Mouse (Mus musculus) embryo, embryonic 11 days (tissue): ENCODE measurements at regions not wholly inside any gene's neighbourhood (a gene's known extent, or its start where the extent isn't known, plus 50 kb on each side); places are given as distances from the start of the nearest gene placed in this dataset.

Experiments
- DNase-seq: peaks from one replicate; pipeline ENCODE4 v3.0.0-alpha.2; 2015

DNA sequence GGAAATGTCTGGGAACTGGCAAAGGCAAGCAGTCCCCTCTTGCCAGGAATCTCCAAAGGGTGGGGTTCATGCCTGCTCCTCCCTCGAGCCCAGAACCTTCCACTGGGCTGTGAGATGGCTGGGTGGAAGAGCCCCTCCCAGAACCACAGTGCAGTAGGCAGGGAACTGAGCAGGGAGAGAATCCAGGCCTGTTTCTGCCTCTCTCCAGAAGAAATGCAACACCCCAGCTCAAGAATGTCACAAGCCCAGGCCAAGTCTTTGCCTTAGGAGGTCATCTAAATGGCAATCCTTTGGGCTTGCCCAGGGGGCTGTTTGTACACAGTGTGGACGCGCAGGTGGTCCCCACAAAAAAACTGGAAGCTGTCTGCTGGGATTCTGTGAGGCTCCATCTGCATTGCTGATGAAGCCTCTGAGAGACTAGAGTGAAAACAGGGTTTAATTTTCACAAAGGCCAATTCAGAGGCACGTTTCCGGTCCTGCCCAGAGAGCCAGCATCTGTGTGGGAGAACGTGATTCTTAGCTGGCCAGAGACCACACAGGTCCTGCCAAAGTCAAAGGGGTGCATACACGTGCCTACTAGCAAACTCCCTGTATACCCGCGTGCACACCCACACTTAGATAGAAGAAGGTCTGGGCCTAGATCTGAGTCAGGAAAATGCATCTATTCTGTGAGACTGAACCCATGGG lies 129.0 kb downstream of the Hmg20a start:
- no peak for DNase-seq

DNA sequence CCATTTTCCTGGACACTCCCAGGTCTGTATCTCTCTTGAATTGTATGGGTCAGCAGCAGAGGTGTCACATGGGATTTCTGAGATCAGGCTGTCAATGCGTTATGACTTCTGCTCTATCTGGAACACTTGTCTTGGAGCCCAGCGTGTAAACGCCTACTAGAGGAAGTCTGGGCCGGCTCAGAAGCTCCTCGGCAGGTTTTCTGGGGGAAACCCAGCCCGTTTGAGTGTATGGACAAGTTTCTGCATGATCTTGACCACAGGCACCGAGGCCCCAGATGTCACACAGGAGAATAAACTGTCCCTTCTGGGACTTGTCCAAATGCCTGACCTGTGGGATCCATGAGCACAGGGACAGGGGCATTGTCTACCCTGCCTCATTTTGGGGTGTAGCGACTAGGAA lies 131.4 kb downstream of the Hmg20a start:
- DNase-seq: no peak

DNA sequence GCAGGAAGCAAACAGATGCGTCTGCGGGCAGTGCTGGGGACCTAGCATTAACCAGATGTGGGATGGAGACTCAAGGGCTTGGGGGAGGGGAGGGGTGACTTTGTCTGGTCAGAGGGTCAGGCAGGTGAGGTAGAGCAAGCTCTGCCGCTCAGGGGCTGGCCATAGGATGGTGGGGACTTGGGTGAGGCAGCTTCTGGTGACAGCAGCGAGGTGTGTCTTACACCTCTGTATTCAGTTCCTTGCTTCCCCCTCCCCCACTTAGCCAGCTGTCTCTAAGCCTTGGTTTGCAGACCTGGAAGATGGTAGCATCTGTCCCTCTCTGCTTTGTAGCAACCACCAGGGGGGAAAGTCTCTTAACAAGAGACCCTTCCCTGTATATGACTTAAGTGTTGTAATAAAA lies 131.8 kb downstream of the Hmg20a start:
- no peak for DNase-seq

DNA sequence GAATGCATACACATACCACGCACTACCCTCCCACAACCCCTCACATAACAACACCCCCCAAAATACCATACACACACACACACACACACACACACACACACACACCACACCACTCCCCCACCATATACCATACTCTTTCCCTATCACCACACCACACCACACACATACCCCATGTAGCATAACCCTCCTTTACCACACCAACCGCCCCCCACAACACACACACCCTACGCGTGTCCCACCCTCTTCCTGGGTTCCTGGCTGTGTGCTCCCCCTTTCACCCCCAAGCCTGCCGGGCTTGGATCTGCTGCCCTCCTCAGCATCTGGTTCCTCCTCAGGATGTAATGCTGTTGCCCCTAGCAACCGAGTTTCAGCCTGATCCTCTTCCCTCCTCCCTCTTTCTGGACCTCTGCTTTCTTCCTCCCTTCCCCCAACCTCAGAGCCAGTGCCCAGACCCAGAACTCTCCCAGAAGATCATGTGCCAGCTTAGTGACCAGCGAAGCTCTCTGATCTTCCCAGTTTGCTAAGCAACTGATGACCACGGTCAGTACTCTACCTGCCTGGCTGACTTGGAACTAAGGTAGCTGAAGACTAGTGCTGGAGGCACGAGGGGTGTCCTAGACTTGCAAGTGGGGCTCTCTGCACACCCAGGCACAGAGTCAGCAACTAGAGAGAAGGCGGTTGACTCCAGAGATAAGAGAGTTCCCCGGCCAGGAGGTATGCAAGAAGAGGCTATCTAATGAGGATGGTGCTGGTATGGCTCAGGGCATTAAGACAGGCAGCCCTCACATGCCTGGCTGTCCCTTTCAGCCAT lies 133.2 kb downstream of the Hmg20a start:
- DNase-seq: peak; percentile 51

DNA sequence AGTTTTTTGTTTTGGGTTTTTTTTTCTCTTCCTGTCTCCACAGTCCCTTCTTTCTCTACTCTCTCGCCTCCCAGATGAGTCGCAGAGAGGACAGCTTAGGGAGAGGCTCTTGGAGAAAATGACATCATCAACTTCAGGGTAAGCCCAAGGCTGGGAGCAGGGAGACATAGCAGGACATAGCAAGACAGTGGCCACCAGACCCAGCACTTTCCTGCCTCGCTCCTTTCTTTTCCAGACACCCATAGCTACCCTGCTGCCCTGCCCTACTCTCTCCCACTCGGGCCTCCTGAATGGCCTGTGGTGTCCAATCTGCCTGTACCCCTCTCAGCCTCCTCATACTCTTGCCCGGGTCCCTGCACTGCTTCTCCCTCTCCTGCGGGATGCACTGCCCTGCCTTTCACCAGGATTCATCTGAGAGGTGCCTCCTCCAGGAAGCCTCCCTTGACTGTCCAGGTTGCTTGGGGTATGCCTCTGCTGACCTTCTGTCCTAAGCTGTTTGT lies 133.8 kb downstream of the Hmg20a start:
- DNase-seq: no peak

GRCm38 (mm10) chr9:56552766-56553165 lies 134.4 kb downstream of the Hmg20a start:
- peak; percentile 83 for DNase-seq

- no peak for DNase-seq
These were observed 135.2 kb downstream of the Hmg20a start for GRCm38 (mm10) chr9:56553626-56554025.

GRCm38 (mm10) chr9:56554096-56554495 lies 135.7 kb downstream of the Hmg20a start:
- peak; percentile 34 for DNase-seq

GRCm38 (mm10) chr9:56559618-56560144 lies 141.3 kb downstream of the Hmg20a start:
- DNase-seq: peak; percentile 51

DNA sequence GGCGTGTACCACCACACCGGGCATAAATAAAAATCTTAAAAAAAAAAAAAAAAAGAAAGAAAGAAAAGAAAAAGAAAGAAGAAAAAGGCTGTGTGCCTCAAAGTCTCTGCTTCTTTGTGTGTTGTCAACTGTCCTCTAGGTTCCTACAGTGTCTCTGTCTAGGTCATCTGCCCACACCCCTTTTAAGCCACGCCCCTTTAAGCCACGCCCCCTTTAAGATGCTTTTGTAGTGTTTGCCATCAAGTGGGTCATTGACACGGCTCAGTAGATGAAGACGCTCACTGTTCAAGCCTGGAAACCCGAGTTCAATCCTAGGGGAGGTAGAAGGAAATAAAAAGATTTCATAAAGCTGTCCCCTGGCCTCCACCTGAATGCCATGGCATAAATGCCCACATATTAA lies 144.0 kb downstream of the Hmg20a start:
- no peak for DNase-seq

GRCm38 (mm10) chr9:56564048-56564737 lies 145.8 kb downstream of the Hmg20a start:
- peak; percentile 41 for DNase-seq
